21 mouse cellular contexts compared by ENCODE assay signal in the genomic region with DNA sequence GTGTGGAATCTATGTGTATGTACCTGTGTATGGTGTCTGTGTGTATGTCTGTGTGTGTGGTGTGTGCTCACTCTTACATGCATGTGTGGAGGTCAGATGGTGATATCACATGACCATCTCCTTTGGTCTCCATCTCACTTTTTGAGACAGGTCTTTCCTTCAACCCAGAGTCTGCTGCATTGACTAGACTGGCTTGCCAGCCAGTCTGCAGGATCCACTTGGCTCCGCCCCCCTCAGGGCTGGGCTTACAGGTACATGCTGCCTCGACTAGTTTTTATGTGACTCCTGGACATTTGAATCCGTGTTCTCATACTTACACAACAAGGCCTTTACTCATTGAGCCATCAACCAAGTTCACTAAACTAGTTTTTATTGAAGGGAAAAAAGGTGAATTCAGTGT. TPM values are rescaled to one million over a fixed set of nuclear protein-coding genes. Genes with fewer than 3 reads are reported as not detected.
A peak's percentile ranks its signal among the peaks of the same experiment; 100 is the strongest.
DNase-seq lines count a peak whose midpoint lies in the region; ATAC-seq lines count a peak whose summit lies in the region.
"Had no signal": no experiment of that assay in that cellular context is flagged by ENCODE, and none has a peak within 500 bp of the region (broad histone marks: within the 10 kb centered on the region; RNA-seq: fewer than 3 reads in every experiment).

No protein-coding gene starts in this region.

- no peak overlapping the region for H3K9ac ChIP-seq in heart, embryonic 11.5 days (ENCODE audit: low read depth, low read length)
- peak overlapping the region; percentile 33; the same call in 1 of the 2 replicates for H3K9ac ChIP-seq in liver, embryonic 13.5 days
- H3K9ac ChIP-seq: forebrain, embryonic 13.5 days; forebrain, postnatal 0 days; hindbrain, embryonic 14.5 days had no signal

- ATAC-seq in heart, embryonic 11.5 days (replicated peaks; ENCODE audit: insufficient number of reproducible peaks, low FRiP score, low TSS enrichment): no peak
- peak; percentile 37 for ATAC-seq in erythroid progenitor cell, adult 5-6 weeks (replicated peaks; ENCODE audit: low FRiP score, poor library complexity, severe bottlenecking)
- ATAC-seq in liver, embryonic 13.5 days (ENCODE audit: low read depth): no peak
- ATAC-seq: CD4-positive, CD25-positive, alpha-beta regulatory T cell, adult 4 months; forebrain, embryonic 13.5 days; forebrain, postnatal 0 days had no signal

- H3K4me1 ChIP-seq in heart, embryonic 11.5 days (ENCODE audit: control insufficient read depth, insufficient read depth, low read length): peaks cover 11% of the 10 kb centered on the region; the same call in 1 of the 2 replicates
- peaks cover 53% of the 10 kb centered on the region for H3K4me1 ChIP-seq in liver, embryonic 13.5 days (replicated peaks)
- H3K4me1 ChIP-seq: forebrain, embryonic 13.5 days had no signal

- no peak overlapping the region for H3K4me3 ChIP-seq in heart, embryonic 11.5 days (ENCODE audit: low read depth, low read length)
- no peak overlapping the region for H3K4me3 ChIP-seq in liver, embryonic 13.5 days (replicated peaks)
- H3K4me3 ChIP-seq: embryonic facial prominence, embryonic 10.5 days; forebrain, embryonic 13.5 days; gastrocnemius, adult 2 months; hindbrain, embryonic 10.5 days had no signal

- no peaks in the 10 kb centered on the region for H3K27me3 ChIP-seq in heart, embryonic 11.5 days (ENCODE audit: control insufficient read depth, insufficient read depth, low read length)
- no peaks in the 10 kb centered on the region for H3K27me3 ChIP-seq in liver, embryonic 13.5 days
- H3K27me3 ChIP-seq: forebrain, embryonic 13.5 days had no signal

- no peak overlapping the region for H3K4me2 ChIP-seq in heart, embryonic 11.5 days
- H3K4me2 ChIP-seq in liver, embryonic 13.5 days: peak overlapping the region; percentile 45
- H3K4me2 ChIP-seq: forebrain, embryonic 13.5 days; hindbrain, embryonic 14.5 days had no signal

- H3K9me3 ChIP-seq in heart, embryonic 11.5 days (replicated peaks; ENCODE audit: control insufficient read depth, low read length): no peaks in the 10 kb centered on the region
- no peaks in the 10 kb centered on the region for H3K9me3 ChIP-seq in liver, embryonic 13.5 days (replicated peaks)
- H3K9me3 ChIP-seq: embryonic facial prominence, embryonic 10.5 days; forebrain, embryonic 13.5 days; hindbrain, embryonic 10.5 days had no signal

- H3K36me3 ChIP-seq in heart, embryonic 11.5 days (ENCODE audit: control insufficient read depth, insufficient read depth, low read length): no peaks in the 10 kb centered on the region
- H3K36me3 ChIP-seq in liver, embryonic 13.5 days: no peaks in the 10 kb centered on the region
- H3K36me3 ChIP-seq: embryonic facial prominence, embryonic 10.5 days; hindbrain, embryonic 10.5 days had no signal

- no peak overlapping the region for H3K27ac ChIP-seq in heart, embryonic 11.5 days (ENCODE audit: low read depth, low read length)
- H3K27ac ChIP-seq in liver, embryonic 13.5 days: peak overlapping the region; percentile 83
- H3K27ac ChIP-seq: embryonic facial prominence, embryonic 10.5 days; forebrain, embryonic 13.5 days; gastrocnemius, adult 2 months; hindbrain, embryonic 10.5 days; hindbrain, embryonic 14.5 days had no signal

- peak; percentile 81 for DNase-seq in heart, adult 11 months
- DNase-seq in liver, embryonic 13.5 days: peak; percentile 18
- DNase-seq in thymus, postnatal 36 days: no peak
- DNase-seq in kidney, adult 8-10 months: no peak
- no peak for DNase-seq in ovary, postnatal 10 days (ENCODE audit: low spot score)
- DNase-seq: adrenal gland, postnatal 10 days; B cell, adult 2 months; cerebellum, adult 11-12 months; cerebellum, adult 9-10 months; cerebellum, postnatal 36 days; forebrain, postnatal 0 days; gastrocnemius, adult 2 months; gastrocnemius, postnatal 25 days; heart, postnatal 10 days had no signal

- WGBS in heart, embryonic 11.5 days (ENCODE audit: insufficient replicate concordance): 80% methylated on average over 3 of the region's 3 CpGs
- WGBS in liver, embryonic 13.5 days (ENCODE audit: insufficient replicate concordance): 83% methylated on average over 3 of the region's 3 CpGs

RNA-seq across cellular contexts. Expression of a gene that starts 6.2 kb away (rescaled TPM):
- polyA plus RNA-seq in heart, embryonic 11.5 days (2014; fragmentation: Nextera tagmentation; extraction: Ambion mirVana): 7.9 and 9.8 TPM in 2 replicates
- total RNA-seq in erythroid progenitor cell, adult 5-6 weeks (2015; ENCODE audit: low replicate concordance): 4.7 and 5.0 TPM in 2 replicates
- 5.8 and 9.7 TPM in 2 replicates for total RNA-seq in erythroid progenitor cell, adult 5-6 weeks (2017; ENCODE audit: low replicate concordance)
- polyA plus RNA-seq in liver, embryonic 13.5 days (2015; fragmentation: Nextera tagmentation; extraction: Ambion mirVana): 9.2 and 12.3 TPM in 2 replicates
- polyA plus RNA-seq: CD4-positive, CD25-positive, alpha-beta regulatory T cell, adult 4 months had no signal

Comparison
In these comparisons a context has a peak if more than half of its experiments do, and no peak if none do; other contexts are left out.
1. DNase-seq: peak in heart, adult 11 months (single experiment) and liver, embryonic 13.5 days (single experiment); none in thymus, postnatal 36 days (0 of 2), kidney, adult 8-10 months (0 of 2) and ovary, postnatal 10 days (single experiment).